Mouse (Mus musculus) bone marrow, adult 2 months (tissue): ENCODE measurements around the gene Ehbp1l1. TPM values are rescaled to one million over a fixed set of nuclear protein-coding genes. Genes with fewer than 3 reads are reported as not detected.
A peak's percentile ranks its signal among the peaks of the same experiment; 100 is the strongest.

ENCODE experiments used
- H3K27ac ChIP-seq: fragments of 200-500 bp; 2 replicates; pipeline ENCODE4 v1.5.1; 2012; ENCODE audit warnings: low read depth, mild to moderate bottlenecking, control low read depth, inconsistent platforms, low read length; ENCODE audit not compliant: control insufficient read depth, poor library complexity, insufficient read depth
- H3K4me1 ChIP-seq: fragments of 200-500 bp; 2 replicates; pipeline ENCODE4 v1.6.1; 2011; ENCODE audit warnings: low read length; ENCODE audit not compliant: control insufficient read depth, insufficient read depth
- H3K4me3 ChIP-seq: fragments of 200-500 bp; replicated peaks from 2 replicates; pipeline ENCODE3; 2011; ENCODE audit warnings: mild to moderate bottlenecking, low read depth, low read length, control low read depth; ENCODE audit not compliant: control insufficient read depth
- CTCF ChIP-seq: fragments of 200-500 bp; IDR thresholded peaks from 2 replicates; pipeline ENCODE4 v1.5.1; 2011; ENCODE audit warnings: low read length, control low read depth; ENCODE audit not compliant: control insufficient read depth, insufficient read depth
- POLR2A ChIP-seq: fragments of 200-500 bp; IDR thresholded peaks from 2 replicates; pipeline ENCODE4 v1.6.1; 2011; ENCODE audit warnings: low read depth, mild to moderate bottlenecking, control low read depth, low read length, borderline replicate concordance; ENCODE audit not compliant: control insufficient read depth
- WGBS: fragments of 180-500 bp; shearing (Covaris S2); methylation state at CpG from one replicate; pipeline ENCODE4 v1.1.7; 2018; 5-methylcytosine and 5-hydroxymethylcytosine counted together
- polyA plus RNA-seq: library from polyadenylated mRNA; stranded (reverse); fragments of >200 nt; gene quantifications from 2 replicates; pipeline ENCODE4 v1.2.4, GENCODE M21; 2011; ENCODE audit warnings: low replicate concordance; ENCODE audit not compliant: missing spikeins, insufficient read depth, insufficient read length

Ehbp1l1 gene
- polyA plus RNA-seq, 1 experiment, result 224 TPM

- H3K4me3 ChIP-seq, result peak within 1 kb of the TSS; percentile 91
- peaks cover 6% of the 10 kb centered on the region; the same call in 1 of the 2 replicates for H3K4me1 ChIP-seq
- TF ChIP-seq CTCF, result no peak; the same call in 1 of the 2 replicates
- TF ChIP-seq POLR2A, result peak; percentile 98
- WGBS, result under 1% methylated on average over 32 of the region's 32 CpGs
- peak within 1 kb of the TSS; percentile 88 for H3K27ac ChIP-seq
Measured at GRCm38 (mm10) chr19:5662981-5663913, 62.9 kb downstream of the Ehbp1l1 start, which contains the start of gene Sipa1. TSS of gene Sipa1 (minus strand) at chr19:5663707.

- TF ChIP-seq CTCF, result no peak
- TF ChIP-seq POLR2A, result no peak; the same call in 1 of the 2 replicates
- 28% methylated on average over 8 of the region's 8 CpGs for WGBS
- Histone ChIP-seq H3K4me1 (peaks cover 6% of the 10 kb centered on the region; the same call in 1 of the 2 replicates), H3K27ac (peak overlapping the region; percentile 88), H3K4me3 (peak overlapping the region; percentile 91)
Measured at GRCm38 (mm10) chr19:5662310-5662709, 63.8 kb downstream of the Ehbp1l1 start.

GRCm38 (mm10) chr19:5660942-5661751, 65.0 kb downstream of the Ehbp1l1 start:
- 3% methylated on average over 16 of the region's 16 CpGs for WGBS
- no peak; the same call in 1 of the 2 replicates for TF ChIP-seq CTCF
- TF ChIP-seq POLR2A, result peak; percentile 39; the same call in 1 of the 2 replicates
- peak overlapping the region; percentile 88 for H3K27ac ChIP-seq
- peaks cover 4% of the 10 kb centered on the region; the same call in 1 of the 2 replicates for H3K4me1 ChIP-seq
- H3K4me3 ChIP-seq, result peak overlapping the region; percentile 65

Other genes starting within 250 kb of the Ehbp1l1 start
- 43.1 and 55.9 TPM in 2 replicates for gene Mus81, start 237.9 kb downstream of the Ehbp1l1 start, polyA plus RNA-seq
- gene Cfl1, start 235.9 kb downstream of the Ehbp1l1 start, polyA plus RNA-seq, result 441 and 478 TPM in 2 replicates
- gene 1700020D05Rik, start 222.5 kb downstream of the Ehbp1l1 start, polyA plus RNA-seq, result 4.0 and 4.8 TPM in 2 replicates
- gene Snx32, start 215.8 kb downstream of the Ehbp1l1 start, polyA plus RNA-seq, result 15.6 and 32.5 TPM in 2 replicates
- gene Ovol1, start 165.7 kb downstream of the Ehbp1l1 start, polyA plus RNA-seq, result not detected in 2 replicates
- gene Ap5b1, start 158.3 kb downstream of the Ehbp1l1 start, polyA plus RNA-seq, result 7.4 and 12.4 TPM in 2 replicates
- gene Rnaseh2c, start 124.4 kb downstream of the Ehbp1l1 start, polyA plus RNA-seq, result 68.6 and 132 TPM in 2 replicates
- gene Kat5, start 116.1 kb downstream of the Ehbp1l1 start, polyA plus RNA-seq, result 41.5 and 87.3 TPM in 2 replicates
- gene Rela, start 88.8 kb downstream of the Ehbp1l1 start, polyA plus RNA-seq, result 17.3 and 36.3 TPM in 2 replicates
- gene Sipa1, start 62.6 kb downstream of the Ehbp1l1 start, polyA plus RNA-seq, result 72.2 and 101 TPM in 2 replicates
- 26.8 and 60.5 TPM in 2 replicates for gene Map3k11, start 37.6 kb downstream of the Ehbp1l1 start, polyA plus RNA-seq
- 43.5 and 99.7 TPM in 2 replicates for gene Pcnx3, start 37.4 kb downstream of the Ehbp1l1 start, polyA plus RNA-seq
- not detected in 2 replicates for gene Kcnk7, start 21.9 kb downstream of the Ehbp1l1 start, polyA plus RNA-seq
- 33.5 and 37.8 TPM in 2 replicates for gene Fam89b, start 3.3 kb upstream of the Ehbp1l1 start, polyA plus RNA-seq
- 10.5 and 13.4 TPM in 2 replicates for gene Ltbp3, start 14.6 kb upstream of the Ehbp1l1 start, polyA plus RNA-seq
- gene Scyl1, start 45.1 kb upstream of the Ehbp1l1 start, polyA plus RNA-seq, result 26.8 and 38.8 TPM in 2 replicates
- gene Frmd8, start 149.0 kb upstream of the Ehbp1l1 start, polyA plus RNA-seq, result 14.3 and 18.1 TPM in 2 replicates
- gene Slc25a45, start 151.5 kb upstream of the Ehbp1l1 start, polyA plus RNA-seq, result 11.6 and 24.6 TPM in 2 replicates
- 4.4 and 6.4 TPM in 2 replicates for gene Tigd3, start 167.8 kb upstream of the Ehbp1l1 start, polyA plus RNA-seq
- gene Dpf2, start 186.7 kb upstream of the Ehbp1l1 start, polyA plus RNA-seq, result 31.1 and 60.8 TPM in 2 replicates
- 2.3 and 5.3 TPM in 2 replicates for gene Cdc42ep2, start 198.5 kb upstream of the Ehbp1l1 start, polyA plus RNA-seq
- gene Pola2, start 237.9 kb upstream of the Ehbp1l1 start, polyA plus RNA-seq, result 41.9 and 79.8 TPM in 2 replicates